Mouse (Mus musculus) cortical plate, adult 2 months (tissue): ENCODE results near the gene Adcy4. TPM values are rescaled to one million over a fixed set of nuclear protein-coding genes. Genes with fewer than 3 reads are reported as not detected.

ENCODE experiments used
- H3K27ac ChIP-seq: fragments of 200-500 bp; 2 replicates; pipeline ENCODE4 v1.5.1; 2012; ENCODE audit warnings: low read length, control low read depth, inconsistent platforms; ENCODE audit not compliant: insufficient read depth
- H3K4me1 ChIP-seq: fragments of 200-500 bp; 2 replicates; pipeline ENCODE4 v1.6.1; 2011; ENCODE audit warnings: low read length; ENCODE audit not compliant: control insufficient read depth, insufficient read depth
- H3K4me3 ChIP-seq: fragments of 200-500 bp; 2 replicates; pipeline ENCODE4 v1.5.1; 2011; ENCODE audit warnings: mild to moderate bottlenecking, low read length, control low read depth; ENCODE audit not compliant: insufficient read depth
- CTCF ChIP-seq: fragments of 200-500 bp; IDR thresholded peaks from 2 replicates; pipeline ENCODE4 v1.5.1; 2011; ENCODE audit warnings: mild to moderate bottlenecking, control low read depth, low read length; ENCODE audit not compliant: insufficient read depth; ENCODE audit errors: extremely low read depth
- POLR2A ChIP-seq: fragments of 200-500 bp; IDR thresholded peaks from 2 replicates; pipeline ENCODE4 v1.6.1; 2011; ENCODE audit warnings: mild to moderate bottlenecking, low read length, control low read depth; ENCODE audit not compliant: insufficient read depth; ENCODE audit errors: extremely low read depth
- polyA plus RNA-seq: library from polyadenylated mRNA; depleted of rRNA; stranded (reverse); fragments of >200 nt; gene quantifications from 2 replicates; pipeline ENCODE4 v1.2.3, GENCODE M21; 2012

Adcy4 gene
- polyA plus RNA-seq, 1 experiment: 3.4 TPM

GRCm38 (mm10) chr14:55735758-55736157, 48.1 kb downstream of the Adcy4 start:
- peaks cover 1% of the 10 kb centered on the region; the same call in 1 of the 2 replicates for H3K4me1 ChIP-seq
- no peak overlapping the region for H3K4me3 ChIP-seq
- TF ChIP-seq POLR2A (no peak), CTCF (no peak)
- no peak overlapping the region for H3K27ac ChIP-seq

GRCm38 (mm10) chr14:55735334-55735733, 48.6 kb downstream of the Adcy4 start:
- Histone ChIP-seq H3K4me1 (peaks cover 2% of the 10 kb centered on the region; the same call in 1 of the 2 replicates), H3K27ac (no peak overlapping the region), H3K4me3 (no peak overlapping the region)
- no peak for TF ChIP-seq POLR2A
- TF ChIP-seq CTCF: no peak

GRCm38 (mm10) chr14:55734869-55735268, 49.0 kb downstream of the Adcy4 start:
- peaks cover 2% of the 10 kb centered on the region; the same call in 1 of the 2 replicates for H3K4me1 ChIP-seq
- no peak overlapping the region for H3K27ac ChIP-seq
- no peak overlapping the region for H3K4me3 ChIP-seq
- TF ChIP-seq CTCF (no peak), POLR2A (no peak)

DNA sequence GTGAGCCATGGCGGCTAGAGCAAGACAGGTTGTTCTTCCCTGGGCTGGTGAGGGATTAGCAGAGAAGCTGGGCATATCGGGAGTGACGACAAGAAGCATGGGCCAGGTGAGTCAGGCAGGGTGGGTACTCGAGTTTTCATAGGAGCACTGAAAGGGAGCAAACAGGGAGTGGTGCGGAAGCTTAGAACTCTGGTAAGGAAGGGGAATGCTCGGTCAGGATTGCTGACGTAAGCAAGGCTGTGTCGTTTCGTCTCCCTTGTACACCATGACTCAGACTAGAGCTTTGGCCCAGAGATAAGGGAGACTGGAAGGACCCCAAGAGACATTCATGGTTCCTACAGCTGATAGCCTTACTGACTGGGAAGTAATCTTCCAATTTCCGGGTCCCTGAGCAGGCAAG, 50.0 kb downstream of the Adcy4 start:
- TF ChIP-seq CTCF: no peak
- Histone ChIP-seq H3K4me3 (no peak overlapping the region), H3K27ac (no peak overlapping the region), H3K4me1 (peaks cover 2% of the 10 kb centered on the region; the same call in 1 of the 2 replicates)

DNA sequence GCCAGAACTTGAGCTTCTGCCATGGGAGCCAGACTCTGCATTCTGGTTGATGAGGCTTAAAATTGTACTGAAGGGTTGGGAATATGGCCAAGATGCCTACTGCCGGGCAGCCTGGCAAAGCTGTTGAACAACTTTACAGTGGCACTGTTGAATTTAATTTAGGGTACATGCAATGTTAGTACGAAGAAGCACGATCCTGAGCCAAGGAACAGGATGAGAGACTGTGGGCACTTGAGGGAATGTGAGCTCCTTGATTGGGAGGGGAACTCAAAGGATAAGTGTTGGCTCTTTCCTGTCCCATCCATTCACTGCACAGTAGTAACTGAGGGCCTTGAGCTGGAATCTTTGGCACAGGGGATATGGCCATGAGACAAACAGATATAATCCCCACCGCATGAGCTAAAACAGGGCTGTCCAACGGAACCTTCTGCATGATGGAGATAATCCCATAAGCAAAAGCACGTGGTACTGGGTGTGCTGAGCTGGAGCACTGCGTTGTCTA, 53.3 kb downstream of the Adcy4 start:
- Histone ChIP-seq H3K27ac (no peak overlapping the region), H3K4me1 (peaks cover 2% of the 10 kb centered on the region; the same call in 1 of the 2 replicates)
- no peak for TF ChIP-seq CTCF
- no peak for TF ChIP-seq POLR2A

GRCm38 (mm10) chr14:55730116-55730515, 53.8 kb downstream of the Adcy4 start:
- peaks cover 2% of the 10 kb centered on the region; the same call in 1 of the 2 replicates for H3K4me1 ChIP-seq
- peak overlapping the region; percentile 28; the same call in 1 of the 2 replicates for H3K27ac ChIP-seq
- no peak for TF ChIP-seq POLR2A
- no peak for TF ChIP-seq CTCF
- H3K4me3 ChIP-seq: no peak overlapping the region

More for the DNA sequence above, 53.3 kb downstream of the Adcy4 start:
- H3K4me3 ChIP-seq: no peak overlapping the region

- H3K4me3 ChIP-seq: no peak overlapping the region
- H3K4me1 ChIP-seq: peaks cover 2% of the 10 kb centered on the region; the same call in 1 of the 2 replicates
- H3K27ac ChIP-seq: no peak overlapping the region
- TF ChIP-seq CTCF (no peak), POLR2A (no peak)
Observed at GRCm38 (mm10) chr14:55727889-55728685, 55.8 kb downstream of the Adcy4 start.

GRCm38 (mm10) chr14:55726261-55726660, 57.6 kb downstream of the Adcy4 start:
- peaks cover 2% of the 10 kb centered on the region; the same call in 1 of the 2 replicates for H3K4me1 ChIP-seq
- TF ChIP-seq CTCF (no peak), POLR2A (no peak)

DNA sequence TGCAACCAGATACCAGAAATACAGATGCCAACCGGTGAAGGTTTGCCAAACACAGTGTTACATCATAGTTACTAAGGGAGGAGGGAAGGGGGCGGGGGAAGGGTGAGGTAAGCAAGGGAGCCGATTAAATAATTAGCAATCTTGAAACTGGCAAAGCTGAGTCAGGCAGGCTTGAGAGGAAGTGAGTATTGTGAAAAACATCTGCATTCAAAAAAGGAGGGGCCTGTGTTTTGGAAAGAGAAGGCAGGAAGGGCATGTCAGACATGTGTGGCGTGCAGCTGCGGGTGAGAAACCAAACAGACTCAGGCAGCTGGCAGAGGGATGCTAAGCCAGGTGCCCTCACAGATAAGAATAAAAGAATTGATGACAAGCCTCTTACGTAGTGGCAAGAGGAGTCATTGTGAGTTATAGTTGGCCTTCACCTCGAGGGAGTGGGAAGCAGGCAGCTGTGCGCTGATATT, 59.5 kb downstream of the Adcy4 start:
- H3K4me1 ChIP-seq: no peaks in the 10 kb centered on the region
- H3K4me3 ChIP-seq: no peak overlapping the region
- no peak overlapping the region for H3K27ac ChIP-seq
- TF ChIP-seq POLR2A (no peak), CTCF (no peak)

More at GRCm38 (mm10) chr14:55726261-55726660, 57.6 kb downstream of the Adcy4 start:
- Histone ChIP-seq H3K27ac (no peak overlapping the region), H3K4me3 (no peak overlapping the region)

- Histone ChIP-seq H3K4me1 (no peaks in the 10 kb centered on the region), H3K27ac (no peak overlapping the region), H3K4me3 (no peak overlapping the region)
- TF ChIP-seq POLR2A (no peak), CTCF (no peak)
Observed at GRCm38 (mm10) chr14:55723433-55723832, 60.5 kb downstream of the Adcy4 start.
